Mouse (Mus musculus): ENCODE results near the gene Nfe2l1. TPM values are rescaled to one million over a fixed set of nuclear protein-coding genes. Genes with fewer than 3 reads are reported as not detected.

Gene Nfe2l1
- polyA plus RNA-seq, 1 experiment = 89.3 TPM

GRCm38 (mm10) chr11:96827917-96828316, 1.9 kb downstream of the Nfe2l1 start:
- TF ChIP-seq MYOG (IDR thresholded peaks at IDR 0.05; ENCODE audit: control insufficient read depth, extremely low read depth, insufficient read length) (no peak), CTCF (IDR thresholded peaks at IDR 0.05; ENCODE audit: control insufficient read depth, insufficient read depth, insufficient read length) (no peak), USF1 (IDR thresholded peaks at IDR 0.05; ENCODE audit: low read depth) (no peak), FOSL1 (IDR thresholded peaks at IDR 0.05; ENCODE audit: insufficient read depth, low read length, poor library complexity, severe bottlenecking) (no peak), CEBPB (IDR thresholded peaks at IDR 0.05; ENCODE audit: low read depth) (no peak), MYOD1 (IDR thresholded peaks at IDR 0.05; ENCODE audit: control insufficient read depth, insufficient read length, low read depth) (no peak), MAX (IDR thresholded peaks at IDR 0.05) (no peak)
- Histone ChIP-seq H3K4me3 (ENCODE audit: insufficient read depth, poor library complexity, severe bottlenecking) (no peak overlapping the region), H3K79me2 (ENCODE audit: control insufficient read depth, insufficient read depth) (peaks cover 64% of the 10 kb centered on the region), H3K36me3 (ENCODE audit: control insufficient read depth, insufficient read depth) (peaks cover 25% of the 10 kb centered on the region), H3ac (ENCODE audit: control insufficient read depth, insufficient read length, low read depth) (peak overlapping the region; percentile 19), H3K79me3 (ENCODE audit: low read depth) (peaks cover 55% of the 10 kb centered on the region), H3K27me3 (ENCODE audit: control insufficient read depth, insufficient read depth, insufficient read length) (no peaks in the 10 kb centered on the region)

GRCm38 (mm10) chr11:96827062-96827581, 2.6 kb downstream of the Nfe2l1 start:
- Histone ChIP-seq H3ac (ENCODE audit: control insufficient read depth, insufficient read length, low read depth) (no peak overlapping the region), H3K4me3 (ENCODE audit: insufficient read depth, poor library complexity, severe bottlenecking) (no peak overlapping the region), H3K79me2 (ENCODE audit: control insufficient read depth, insufficient read depth) (peaks cover 72% of the 10 kb centered on the region), H3K36me3 (ENCODE audit: control insufficient read depth, insufficient read depth) (peaks cover 25% of the 10 kb centered on the region), H3K27me3 (ENCODE audit: control insufficient read depth, insufficient read depth, insufficient read length) (no peaks in the 10 kb centered on the region), H3K79me3 (ENCODE audit: low read depth) (peaks cover 62% of the 10 kb centered on the region)
- TF ChIP-seq MAX (IDR thresholded peaks at IDR 0.05) = no peak
- no peak for TF ChIP-seq CTCF (IDR thresholded peaks at IDR 0.05; ENCODE audit: control insufficient read depth, insufficient read depth, insufficient read length)
- TF ChIP-seq MYOD1 (IDR thresholded peaks at IDR 0.05; ENCODE audit: control insufficient read depth, insufficient read length, low read depth) = no peak
- no peak for TF ChIP-seq CEBPB (IDR thresholded peaks at IDR 0.05; ENCODE audit: low read depth)
- TF ChIP-seq FOSL1 (IDR thresholded peaks at IDR 0.05; ENCODE audit: insufficient read depth, low read length, poor library complexity, severe bottlenecking) = no peak
- TF ChIP-seq USF1 (IDR thresholded peaks at IDR 0.05; ENCODE audit: low read depth) = no peak
- TF ChIP-seq MYOG (IDR thresholded peaks at IDR 0.05; ENCODE audit: control insufficient read depth, extremely low read depth, insufficient read length) = no peak

- no peak overlapping the region for H3K4me3 ChIP-seq (ENCODE audit: insufficient read depth, poor library complexity, severe bottlenecking)
- no peak overlapping the region for H3ac ChIP-seq (ENCODE audit: control insufficient read depth, insufficient read length, low read depth)
- TF ChIP-seq CTCF (IDR thresholded peaks at IDR 0.05; ENCODE audit: control insufficient read depth, insufficient read depth, insufficient read length) = no peak
- no peak for TF ChIP-seq MAX (IDR thresholded peaks at IDR 0.05)
- no peak for TF ChIP-seq FOSL1 (IDR thresholded peaks at IDR 0.05; ENCODE audit: insufficient read depth, low read length, poor library complexity, severe bottlenecking)
- TF ChIP-seq CEBPB (IDR thresholded peaks at IDR 0.05; ENCODE audit: low read depth) = no peak
- TF ChIP-seq USF1 (IDR thresholded peaks at IDR 0.05; ENCODE audit: low read depth) = no peak
- TF ChIP-seq MYOD1 (IDR thresholded peaks at IDR 0.05; ENCODE audit: control insufficient read depth, insufficient read length, low read depth) = no peak
- TF ChIP-seq MYOG (IDR thresholded peaks at IDR 0.05; ENCODE audit: control insufficient read depth, extremely low read depth, insufficient read length) = no peak
- no peaks in the 10 kb centered on the region for H3K27me3 ChIP-seq (ENCODE audit: control insufficient read depth, insufficient read depth, insufficient read length)
- H3K79me2 ChIP-seq (ENCODE audit: control insufficient read depth, insufficient read depth) = peaks cover 79% of the 10 kb centered on the region
- peaks cover 31% of the 10 kb centered on the region for H3K36me3 ChIP-seq (ENCODE audit: control insufficient read depth, insufficient read depth)
- peaks cover 69% of the 10 kb centered on the region for H3K79me3 ChIP-seq (ENCODE audit: low read depth)
Observed at GRCm38 (mm10) chr11:96826481-96826880, 3.3 kb downstream of the Nfe2l1 start.

DNA sequence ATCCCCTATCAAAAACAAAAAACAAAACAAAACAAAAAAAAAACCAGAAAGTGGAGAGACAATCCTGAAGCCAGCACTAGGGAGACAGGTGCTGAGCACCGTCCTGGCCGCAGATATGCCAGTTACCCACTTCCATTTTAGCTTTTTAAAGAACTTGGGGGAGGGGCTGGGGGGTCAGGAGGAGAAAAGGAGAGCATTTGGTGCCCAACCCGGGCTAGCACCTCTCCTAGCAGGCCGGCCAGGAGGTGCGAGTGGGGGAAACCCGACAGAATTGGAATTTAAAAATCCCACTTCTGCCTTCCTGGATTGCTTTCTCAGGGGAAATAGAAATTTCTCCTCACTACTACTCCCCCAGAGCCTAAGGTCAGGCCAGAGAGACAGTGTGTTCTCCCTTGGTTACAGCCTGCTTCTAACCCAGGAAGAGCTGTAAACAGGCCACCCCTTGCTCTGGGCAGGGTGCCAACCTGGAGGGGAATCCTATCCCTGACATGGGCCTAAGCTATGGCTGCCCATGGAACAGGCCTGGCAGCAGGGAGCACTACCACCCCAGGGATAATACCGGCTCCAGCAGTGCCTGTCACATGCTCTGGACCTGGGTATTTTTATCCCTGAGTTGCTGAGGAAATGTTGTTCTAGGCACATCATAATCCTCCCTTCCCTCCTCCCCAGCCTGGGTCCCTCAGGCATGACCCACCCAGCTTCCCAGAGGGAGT, 4.8 kb downstream of the Nfe2l1 start:
- Histone ChIP-seq H3K4me3 (ENCODE audit: insufficient read depth, poor library complexity, severe bottlenecking) (no peak overlapping the region), H3K36me3 (ENCODE audit: control insufficient read depth, insufficient read depth) (peaks cover 47% of the 10 kb centered on the region), H3K27me3 (ENCODE audit: control insufficient read depth, insufficient read depth, insufficient read length) (no peaks in the 10 kb centered on the region), H3K79me3 (ENCODE audit: low read depth) (peaks cover 79% of the 10 kb centered on the region), H3K79me2 (ENCODE audit: control insufficient read depth, insufficient read depth) (peaks cover 94% of the 10 kb centered on the region), H3ac (ENCODE audit: control insufficient read depth, insufficient read length, low read depth) (peak overlapping the region; percentile 27)
- TF ChIP-seq MYOD1 (IDR thresholded peaks at IDR 0.05; ENCODE audit: control insufficient read depth, insufficient read length, low read depth) = no peak
- no peak for TF ChIP-seq FOSL1 (IDR thresholded peaks at IDR 0.05; ENCODE audit: insufficient read depth, low read length, poor library complexity, severe bottlenecking)
- TF ChIP-seq MAX (IDR thresholded peaks at IDR 0.05) = no peak
- TF ChIP-seq USF1 (IDR thresholded peaks at IDR 0.05; ENCODE audit: low read depth) = no peak
- TF ChIP-seq CEBPB (IDR thresholded peaks at IDR 0.05; ENCODE audit: low read depth) = no peak
- TF ChIP-seq MYOG (IDR thresholded peaks at IDR 0.05; ENCODE audit: control insufficient read depth, extremely low read depth, insufficient read length) = no peak
- TF ChIP-seq CTCF (IDR thresholded peaks at IDR 0.05; ENCODE audit: control insufficient read depth, insufficient read depth, insufficient read length) = no peak

GRCm38 (mm10) chr11:96823880-96824782, 5.6 kb downstream of the Nfe2l1 start:
- peaks cover 98% of the 10 kb centered on the region for H3K79me2 ChIP-seq (ENCODE audit: control insufficient read depth, insufficient read depth)
- no peaks in the 10 kb centered on the region for H3K27me3 ChIP-seq (ENCODE audit: control insufficient read depth, insufficient read depth, insufficient read length)
- peaks cover 55% of the 10 kb centered on the region for H3K36me3 ChIP-seq (ENCODE audit: control insufficient read depth, insufficient read depth)
- H3ac ChIP-seq (ENCODE audit: control insufficient read depth, insufficient read length, low read depth) = peak overlapping the region; percentile 34
- H3K79me3 ChIP-seq (ENCODE audit: low read depth) = peaks cover 82% of the 10 kb centered on the region
- H3K4me3 ChIP-seq (ENCODE audit: insufficient read depth, poor library complexity, severe bottlenecking) = peak overlapping the region; percentile 19
- TF ChIP-seq MYOD1 (IDR thresholded peaks at IDR 0.05; ENCODE audit: control insufficient read depth, insufficient read length, low read depth) (no peak), CTCF (IDR thresholded peaks at IDR 0.05; ENCODE audit: control insufficient read depth, insufficient read depth, insufficient read length) (no peak), FOSL1 (IDR thresholded peaks at IDR 0.05; ENCODE audit: insufficient read depth, low read length, poor library complexity, severe bottlenecking) (no peak), MYOG (IDR thresholded peaks at IDR 0.05; ENCODE audit: control insufficient read depth, extremely low read depth, insufficient read length) (no peak), CEBPB (IDR thresholded peaks at IDR 0.05; ENCODE audit: low read depth) (no peak), MAX (IDR thresholded peaks at IDR 0.05) (no peak), USF1 (IDR thresholded peaks at IDR 0.05; ENCODE audit: low read depth) (no peak)
